Mouse (Mus musculus) ovary, postnatal 14 days (tissue): ENCODE data around the gene Hook2.

ENCODE experiments used
- DNase-seq: peaks from one replicate; pipeline ENCODE4 v3.0.0; 2022; ENCODE audit warnings: low spot score

The Hook2 gene

GRCm38 (mm10) chr8:84987903-84988302 lies 2.5 kb upstream of the Hook2 start:
- DNase-seq: no peak

- no peak for DNase-seq
These were observed 1.1 kb upstream of the Hook2 start for GRCm38 (mm10) chr8:84989311-84989731.

DNA sequence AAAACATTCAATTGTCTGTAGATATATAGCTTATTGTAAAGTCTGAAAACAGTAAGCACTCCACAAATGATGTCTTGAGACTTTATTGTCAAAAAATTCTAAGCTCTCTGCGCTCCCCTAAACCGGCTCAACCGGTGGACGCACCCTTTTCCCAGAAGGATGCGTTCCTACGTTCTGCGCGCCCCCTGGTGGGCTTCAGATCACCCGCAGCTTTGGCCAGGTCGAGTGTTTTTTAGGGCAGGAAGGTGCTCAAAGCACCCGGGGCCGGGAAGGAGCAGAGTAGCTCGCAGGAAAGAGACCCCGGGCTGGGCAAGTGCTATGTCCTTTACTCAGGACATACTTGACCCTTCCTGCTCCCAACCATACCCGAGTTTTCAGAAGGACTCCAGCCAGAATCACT lies 593 bp upstream of the Hook2 start:
- DNase-seq: peak; percentile 92

DNA sequence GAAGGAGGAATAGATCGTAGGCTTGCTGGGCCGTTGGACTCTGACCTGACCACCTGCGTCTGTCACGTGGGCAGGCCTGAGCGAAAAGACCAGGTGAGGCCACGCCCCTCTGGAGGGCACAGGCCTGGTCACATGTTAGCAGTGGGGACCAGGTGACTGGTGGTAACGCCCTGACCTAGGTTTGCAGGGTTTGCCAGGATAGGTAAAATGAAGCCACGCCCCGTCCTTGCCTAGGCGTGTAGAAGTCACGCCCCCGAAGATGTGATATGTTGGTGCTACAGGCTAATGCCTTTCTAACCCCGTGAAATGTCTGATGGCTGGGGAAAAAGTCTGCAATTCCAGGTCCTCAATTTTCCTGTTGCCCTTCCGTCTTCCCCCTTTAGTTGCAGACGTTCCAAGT lies 433 bp downstream of the Hook2 start:
- DNase-seq: no peak

GRCm38 (mm10) chr8:84994375-84994774 lies 4.0 kb downstream of the Hook2 start:
- DNase-seq: no peak

GRCm38 (mm10) chr8:84995680-84996079 lies 5.3 kb downstream of the Hook2 start:
- DNase-seq: no peak

DNA sequence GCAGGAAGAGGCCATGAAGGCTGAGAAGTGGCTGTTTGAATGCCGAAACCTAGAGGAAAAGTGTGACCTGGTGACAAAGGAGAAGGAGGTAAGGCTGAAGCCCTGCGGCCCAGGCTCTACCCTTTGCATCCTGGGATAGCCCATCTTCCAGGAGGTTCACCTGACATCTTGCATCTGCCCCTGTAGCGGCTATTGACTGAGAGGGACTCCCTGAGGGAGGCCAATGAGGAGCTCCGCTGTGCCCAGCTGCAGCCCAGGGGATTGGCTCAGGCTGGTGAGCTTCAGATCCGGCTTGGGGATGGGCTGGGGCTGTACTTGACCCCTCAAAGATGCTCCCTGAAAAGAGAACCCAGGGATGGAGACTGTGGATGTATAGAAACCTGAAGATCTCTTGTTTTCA lies 6.6 kb downstream of the Hook2 start:
- no peak for DNase-seq

DNA sequence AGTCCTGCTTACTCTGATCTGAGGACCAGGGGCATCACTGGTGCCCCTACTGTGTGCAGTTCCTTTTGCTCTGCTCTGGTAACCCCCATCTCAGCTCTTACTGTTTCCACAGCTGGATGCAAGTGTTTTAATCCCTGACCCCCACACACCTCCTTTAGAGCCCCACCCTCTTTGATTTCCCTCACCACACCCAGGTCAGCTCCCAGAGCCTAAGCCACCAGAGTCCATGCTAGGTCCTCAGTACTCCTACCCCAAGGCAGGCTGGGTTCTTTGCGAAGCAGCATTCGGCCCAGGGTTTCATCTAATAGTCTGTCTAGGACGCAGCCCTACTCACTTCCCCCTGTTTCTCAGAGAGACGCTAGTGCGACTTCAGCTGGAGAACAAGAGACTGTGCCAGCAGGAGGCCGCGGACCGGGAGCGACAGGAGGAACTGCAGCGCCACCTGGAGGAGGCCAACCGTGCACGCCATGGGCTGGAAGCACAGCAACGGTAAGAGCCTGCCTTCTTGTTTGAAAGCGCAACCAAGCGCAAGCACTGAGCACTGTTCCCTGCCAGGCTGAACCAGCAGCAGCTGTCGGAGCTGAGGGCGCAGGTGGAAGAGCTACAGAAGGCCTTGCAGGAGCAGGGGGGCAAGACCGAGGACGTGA lies 7.4 kb downstream of the Hook2 start:
- peak; percentile 78 for DNase-seq

DNA sequence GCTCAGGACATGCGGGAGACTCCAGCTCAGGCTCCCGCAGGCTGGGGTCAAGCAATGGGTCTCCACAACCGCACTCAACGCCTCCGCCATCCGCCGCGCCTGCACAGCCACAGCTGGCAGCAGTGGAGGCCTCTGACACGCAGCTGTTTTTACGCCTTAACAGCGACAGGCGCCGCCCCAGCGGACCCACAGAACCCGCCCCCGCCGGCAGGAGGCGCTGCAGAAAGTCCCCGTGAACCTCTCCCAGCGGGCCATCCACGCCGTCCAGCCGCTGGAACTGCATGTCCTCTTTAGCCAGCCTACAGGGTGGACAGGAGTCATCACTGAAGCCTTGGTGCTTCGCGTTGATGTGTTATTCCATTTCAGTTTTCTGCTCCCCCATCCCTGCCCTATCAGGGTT lies 17.3 kb downstream of the Hook2 start:
- no peak for DNase-seq

DNA sequence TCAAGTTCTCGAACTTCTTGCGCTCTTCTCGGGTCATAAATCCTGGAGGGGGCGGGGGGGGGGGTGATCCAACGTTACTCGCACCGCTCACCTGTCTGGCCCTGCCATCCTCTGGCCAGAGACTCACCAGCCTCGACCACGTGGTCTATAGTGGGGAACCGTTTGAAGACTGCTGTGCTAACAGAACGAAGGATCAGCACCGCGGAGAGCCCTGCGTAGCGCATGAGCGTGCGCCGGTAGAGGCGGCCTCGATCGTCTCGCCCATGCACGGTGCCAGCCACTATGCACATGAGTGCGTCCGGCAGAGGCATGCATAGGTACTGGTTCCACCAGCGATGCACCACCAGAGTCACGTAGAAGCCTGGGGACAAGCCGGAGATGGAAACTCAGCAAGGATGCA lies 20.8 kb downstream of the Hook2 start:
- DNase-seq: no peak

- peak; percentile 50 for DNase-seq
These were observed 22.9 kb downstream of the Hook2 start for GRCm38 (mm10) chr8:85013230-85013840.

GRCm38 (mm10) chr8:85014431-85014830 lies 24.0 kb downstream of the Hook2 start, which contains the start of gene Best2:
Best2 (minus strand) TSS chr8:85014531.
- DNase-seq: no peak

DNA sequence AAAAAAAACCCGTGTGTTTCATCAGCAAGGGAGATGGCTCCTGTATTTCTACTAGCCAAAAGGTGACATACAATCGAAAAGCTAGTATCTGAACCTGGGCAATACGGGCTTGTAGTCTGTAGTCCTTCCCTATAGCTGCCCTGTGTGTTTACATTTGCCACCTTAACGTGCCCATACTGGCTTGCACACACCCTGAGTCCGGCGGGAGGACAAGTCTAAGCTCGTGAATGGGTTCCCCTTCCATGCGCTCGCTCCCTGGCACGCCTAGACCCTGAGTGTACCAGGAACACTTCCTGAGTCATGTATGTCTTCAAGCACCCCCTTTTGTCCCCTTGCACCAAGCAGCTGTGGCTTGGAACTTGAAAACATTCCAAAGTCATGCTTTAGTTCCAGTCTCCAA lies 26.3 kb downstream of the Hook2 start:
- no peak for DNase-seq

DNA sequence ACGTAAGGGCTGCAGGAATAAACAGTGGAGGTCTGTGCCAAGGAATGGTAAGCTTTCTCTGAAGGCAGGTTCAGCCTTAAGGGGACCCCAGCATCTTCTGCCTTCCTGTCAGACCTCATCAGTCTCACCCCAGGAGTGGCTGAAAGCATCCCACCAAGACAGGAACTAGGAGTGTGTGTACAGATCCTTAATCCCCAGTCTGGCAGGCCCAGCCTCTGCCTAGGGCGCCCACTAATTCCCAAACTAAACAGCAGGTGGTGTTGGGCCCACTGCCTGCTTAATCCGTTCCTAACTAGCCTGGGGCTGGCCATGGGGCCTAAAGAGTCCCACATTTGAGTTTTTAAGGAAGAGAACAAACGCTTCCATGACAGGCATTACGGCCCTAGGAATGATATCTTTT lies 26.8 kb downstream of the Hook2 start:
- DNase-seq: no peak

- no peak for DNase-seq
These were observed 31.2 kb downstream of the Hook2 start for GRCm38 (mm10) chr8:85021514-85022055.

- DNase-seq: no peak
These were observed 33.4 kb downstream of the Hook2 start for GRCm38 (mm10) chr8:85023846-85024245.

- peak; percentile 60 for DNase-seq
These were observed 34.9 kb downstream of the Hook2 start, which contains the start of gene Asna1 for GRCm38 (mm10) chr8:85025098-85025932. Asna1 (minus strand) TSS chr8:85025281.

DNA sequence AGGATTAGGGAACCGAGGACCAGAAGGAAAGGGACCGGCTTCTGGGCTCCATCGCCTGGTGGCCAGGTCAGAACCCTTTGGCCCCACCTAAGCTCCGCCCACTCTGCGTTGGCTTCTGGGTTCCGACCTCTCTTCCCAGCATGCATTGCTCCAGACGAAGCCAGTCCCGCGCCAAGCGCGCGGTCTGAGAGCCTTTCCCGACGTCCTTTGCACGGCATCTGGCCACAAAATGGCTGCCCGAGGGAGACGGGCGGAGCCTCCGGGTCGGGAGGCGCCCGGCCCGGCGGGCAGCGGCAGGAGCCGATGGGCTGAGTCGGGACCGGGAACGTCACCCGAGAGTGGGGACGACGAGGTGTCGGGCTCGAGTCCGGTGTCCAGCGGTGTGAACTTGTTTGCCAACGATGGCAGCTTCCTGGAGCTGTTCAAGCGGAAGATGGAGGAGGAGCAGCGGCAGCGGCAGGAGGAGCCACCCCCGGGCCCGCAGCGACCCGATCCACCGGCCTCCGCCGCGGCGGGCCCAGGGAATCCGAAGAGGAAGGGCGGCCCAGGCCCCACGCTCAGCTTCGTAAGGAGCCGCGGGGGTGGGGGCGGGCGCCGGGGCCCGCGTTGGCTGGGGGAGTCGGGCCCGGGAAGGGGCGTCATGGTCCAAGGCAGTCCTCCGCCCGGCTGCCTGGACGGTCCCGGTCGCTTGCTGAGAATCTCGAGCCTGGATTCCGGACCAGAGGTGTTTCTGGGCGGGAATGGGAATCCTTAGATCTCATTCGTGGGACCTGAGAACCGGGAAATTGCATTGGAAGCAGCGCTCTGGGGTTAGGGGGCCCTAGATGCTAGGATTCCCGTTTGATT lies 36.5 kb downstream of the Hook2 start, which contains the start of gene Trir:
Trir (plus strand) TSS at position 154 of the 846 bp plus-strand sequence.
- DNase-seq: peak; percentile 93

DNA sequence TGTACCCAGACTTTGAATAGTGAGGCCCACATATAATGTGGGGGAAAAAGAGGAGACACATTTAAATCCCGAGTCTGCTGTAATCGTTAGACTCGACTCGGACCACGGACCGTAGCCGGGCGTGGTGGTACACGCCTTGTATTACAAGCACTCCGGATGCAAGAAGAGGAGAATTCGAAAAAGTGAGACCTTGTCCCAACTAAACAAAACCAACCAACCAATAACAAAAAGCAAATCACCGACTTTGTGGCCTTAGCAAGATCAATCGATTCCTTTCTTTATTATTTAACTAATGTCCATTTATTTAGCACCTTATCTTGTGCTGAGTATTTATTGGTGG lies 37.1 kb downstream of the Hook2 start:
- no peak for DNase-seq

- no peak for DNase-seq
These were observed 37.5 kb downstream of the Hook2 start for GRCm38 (mm10) chr8:85027922-85028321.

- no peak for DNase-seq
These were observed 38.9 kb downstream of the Hook2 start for GRCm38 (mm10) chr8:85029271-85029670.
